Mouse (Mus musculus) liver, embryonic 11.5 days (tissue): ENCODE measurements at regions not wholly inside any gene's neighbourhood (a gene's known extent, or its start where the extent isn't known, plus 50 kb on each side); places are given as distances from the start of the nearest gene placed in this dataset.

Experiments
- ATAC-seq: fragments of 200-750 bp; cut with Nextera tagmentation; replicated peaks from 2 replicates; pipeline ENCODE4 v1.8.0; 2017; ENCODE audit warnings: moderate number of reproducible peaks, mild to moderate bottlenecking, moderate TSS enrichment, moderate library complexity; ENCODE audit not compliant: low FRiP score
- DNase-seq: peaks from one replicate; pipeline ENCODE4 v3.0.0-alpha.2; 2017; ENCODE audit warnings: low spot score
- H3K27ac ChIP-seq: fragments of 300-500 bp; sonication (generic); 2 replicates; pipeline ENCODE4 v1.5.1; 2014; ENCODE audit warnings: mild to moderate bottlenecking, low read depth, low read length, control low read depth
- H3K27me3 ChIP-seq: fragments of 300-500 bp; sonication (generic); replicated peaks from 2 replicates; pipeline ENCODE4 v1.6.1; 2014; ENCODE audit warnings: low read length, mixed read lengths; ENCODE audit not compliant: control insufficient read depth, insufficient read depth
- H3K36me3 ChIP-seq: fragments of 300-500 bp; sonication (generic); 2 replicates; pipeline ENCODE4 v1.6.1; 2014; ENCODE audit warnings: mild to moderate bottlenecking, low read length, moderate library complexity, mixed read lengths; ENCODE audit not compliant: control insufficient read depth, insufficient read depth
- H3K4me1 ChIP-seq: fragments of 300-500 bp; sonication (generic); replicated peaks from 2 replicates; pipeline ENCODE4 v1.6.1; 2014; ENCODE audit warnings: low read length, mixed read lengths; ENCODE audit not compliant: control insufficient read depth, insufficient read depth
- H3K4me2 ChIP-seq: fragments of 300-500 bp; sonication (generic); 2 replicates; pipeline ENCODE4 v1.6.1; 2014; ENCODE audit warnings: mild to moderate bottlenecking, control low read depth, moderate library complexity
- H3K4me3 ChIP-seq: fragments of 300-500 bp; sonication (generic); 2 replicates; pipeline ENCODE4 v1.5.1; 2014; ENCODE audit warnings: low read depth, low read length, control low read depth
- H3K9ac ChIP-seq: fragments of 300-500 bp; sonication (generic); 2 replicates; pipeline ENCODE4 v1.6.1; 2014; ENCODE audit warnings: low read depth, low read length, control low read depth
- H3K9me3 ChIP-seq: fragments of 300-500 bp; sonication (generic); 2 replicates; pipeline ENCODE4 v1.6.1; 2016; ENCODE audit warnings: low read length, inconsistent platforms, mixed read lengths; ENCODE audit not compliant: control insufficient read depth
- WGBS: fragments of 180-500 bp; shearing (Covaris S2); extraction: QIAGEN DNeasy Blood & Tissue Kit; methylation state at CpG from one replicate; pipeline ENCODE4 v1.1.7; 2014; 5-methylcytosine and 5-hydroxymethylcytosine counted together

GRCm38 (mm10) chr17:42120759-42121158 lies 195.0 kb upstream of the Ptchd4 start:
- Histone ChIP-seq H3K27ac (no peak overlapping the region), H3K36me3 (no peaks in the 10 kb centered on the region), H3K4me2 (no peak overlapping the region), H3K4me1 (no peaks in the 10 kb centered on the region), H3K9ac (no peak overlapping the region), H3K9me3 (no peaks in the 10 kb centered on the region), H3K27me3 (no peaks in the 10 kb centered on the region), H3K4me3 (no peak overlapping the region)
- 73% methylated on average over 1 of the region's 1 CpGs for WGBS
- DNase-seq (no peak), ATAC-seq (no peak)

DNA sequence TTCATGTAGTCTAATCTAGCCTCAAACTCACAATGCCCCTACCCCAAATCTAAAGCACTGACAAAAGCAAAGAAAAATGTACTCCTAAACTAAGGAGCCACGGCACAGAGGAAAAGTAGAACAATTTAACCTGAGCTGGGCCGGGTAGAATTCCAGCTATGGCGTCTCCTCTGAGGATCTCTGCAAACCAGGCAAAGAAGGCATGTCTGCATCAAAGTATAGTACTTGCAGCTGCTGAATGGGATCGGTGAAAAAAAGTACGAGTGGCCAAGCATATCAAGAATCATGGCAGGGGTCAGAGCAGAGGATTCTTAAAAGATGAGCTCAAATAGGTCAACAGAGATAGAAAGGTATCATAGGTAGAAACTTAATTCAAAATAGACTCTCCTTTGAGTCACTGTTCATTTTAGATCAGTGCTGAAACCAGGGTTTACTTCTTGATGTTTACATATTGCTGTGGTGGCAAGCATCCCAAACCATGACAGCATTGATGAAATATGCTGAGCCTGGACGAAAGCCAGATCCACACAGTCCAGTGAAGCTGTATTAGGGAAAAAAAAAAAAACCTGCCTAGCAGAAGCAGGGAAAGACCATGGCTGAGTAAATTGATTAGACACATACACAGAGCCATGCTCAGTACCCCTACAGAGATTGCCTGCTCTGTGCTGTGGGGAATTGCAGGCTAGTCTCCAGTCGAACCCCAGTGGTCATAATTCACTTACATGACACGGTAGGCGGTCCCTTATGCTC lies 189.1 kb upstream of the Ptchd4 start:
- Histone ChIP-seq H3K27me3 (no peaks in the 10 kb centered on the region), H3K4me1 (no peaks in the 10 kb centered on the region), H3K4me2 (no peak overlapping the region), H3K9ac (no peak overlapping the region), H3K36me3 (no peaks in the 10 kb centered on the region), H3K27ac (no peak overlapping the region), H3K4me3 (no peak overlapping the region), H3K9me3 (no peaks in the 10 kb centered on the region)
- 62% methylated on average over 9 of the region's 9 CpGs for WGBS
- ATAC-seq (peak; percentile 43; the same call in 1 of the 2 replicates), DNase-seq (no peak)

DNA sequence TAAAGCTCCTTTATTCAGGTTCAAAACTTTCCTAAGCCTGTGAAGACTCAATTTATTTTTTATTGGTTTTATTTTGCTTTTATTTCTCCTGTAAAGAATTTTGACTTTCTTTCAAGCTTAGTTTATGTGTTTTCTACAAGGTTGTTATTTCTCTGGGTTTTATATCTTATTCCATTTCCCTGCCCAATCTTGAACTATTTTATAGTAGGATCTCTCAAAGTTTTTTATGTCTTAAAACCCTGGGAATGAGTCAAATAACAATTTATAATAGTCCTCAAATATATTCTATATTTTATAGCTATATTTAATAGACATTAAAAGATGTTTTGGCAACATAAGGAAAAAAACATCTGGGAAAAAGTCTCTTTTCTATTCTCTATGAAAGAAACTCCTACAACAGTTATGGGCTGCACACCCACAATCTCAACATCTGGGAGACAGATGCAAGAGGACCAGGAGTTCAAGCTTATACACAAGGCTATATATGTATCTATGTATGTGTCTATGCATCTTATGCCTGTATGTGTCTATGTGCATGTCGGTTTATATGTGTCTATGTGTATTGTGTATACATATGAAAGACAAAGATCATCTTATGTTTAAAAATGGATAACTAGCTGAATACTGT lies 146.2 kb upstream of the Ptchd4 start:
- Histone ChIP-seq H3K27me3 (no peaks in the 10 kb centered on the region), H3K36me3 (no peaks in the 10 kb centered on the region), H3K9ac (no peak overlapping the region), H3K4me1 (no peaks in the 10 kb centered on the region), H3K4me3 (no peak overlapping the region), H3K27ac (no peak overlapping the region), H3K4me2 (no peak overlapping the region), H3K9me3 (no peaks in the 10 kb centered on the region)
- DNase-seq (no peak), ATAC-seq (no peak)
- 73% methylated on average over 1 of the region's 1 CpGs for WGBS

GRCm38 (mm10) chr17:42188531-42188930 lies 127.2 kb upstream of the Ptchd4 start:
- Histone ChIP-seq H3K36me3 (no peaks in the 10 kb centered on the region), H3K4me2 (no peak overlapping the region), H3K27me3 (no peaks in the 10 kb centered on the region), H3K27ac (no peak overlapping the region), H3K9ac (no peak overlapping the region), H3K9me3 (no peaks in the 10 kb centered on the region), H3K4me1 (no peaks in the 10 kb centered on the region), H3K4me3 (no peak overlapping the region)
- DNase-seq (no peak), ATAC-seq (no peak)
- WGBS = 85% methylated on average over 1 of the region's 1 CpGs

GRCm38 (mm10) chr17:42190206-42190902 lies 125.4 kb upstream of the Ptchd4 start:
- WGBS = 79% methylated on average over 8 of the region's 8 CpGs
- no peak for ATAC-seq
- no peak overlapping the region for H3K4me2 ChIP-seq

More at GRCm38 (mm10) chr17:42190206-42190902, 125.4 kb upstream of the Ptchd4 start:
- H3K27me3 ChIP-seq = no peaks in the 10 kb centered on the region
- no peak overlapping the region for H3K27ac ChIP-seq
- H3K4me1 ChIP-seq = no peaks in the 10 kb centered on the region
- DNase-seq = no peak
- H3K36me3 ChIP-seq = no peaks in the 10 kb centered on the region
- H3K4me3 ChIP-seq = no peak overlapping the region
- no peaks in the 10 kb centered on the region for H3K9me3 ChIP-seq
- no peak overlapping the region for H3K9ac ChIP-seq
